Mouse (Mus musculus) liver, adult 2 months (tissue): ENCODE measurements around the gene Plagl1.

Source experiments
- CTCF ChIP-seq: fragments of 200-500 bp; IDR thresholded peaks from 2 replicates; pipeline ENCODE4 v1.5.1; 2011; ENCODE audit warnings: low read depth, low read length, control low read depth
- POLR2A ChIP-seq: fragments of 200-500 bp; IDR thresholded peaks from 2 replicates; pipeline ENCODE4 v1.6.1; 2011; ENCODE audit warnings: low read length, control low read depth; ENCODE audit not compliant: insufficient read depth; ENCODE audit errors: extremely low read depth

DNA sequence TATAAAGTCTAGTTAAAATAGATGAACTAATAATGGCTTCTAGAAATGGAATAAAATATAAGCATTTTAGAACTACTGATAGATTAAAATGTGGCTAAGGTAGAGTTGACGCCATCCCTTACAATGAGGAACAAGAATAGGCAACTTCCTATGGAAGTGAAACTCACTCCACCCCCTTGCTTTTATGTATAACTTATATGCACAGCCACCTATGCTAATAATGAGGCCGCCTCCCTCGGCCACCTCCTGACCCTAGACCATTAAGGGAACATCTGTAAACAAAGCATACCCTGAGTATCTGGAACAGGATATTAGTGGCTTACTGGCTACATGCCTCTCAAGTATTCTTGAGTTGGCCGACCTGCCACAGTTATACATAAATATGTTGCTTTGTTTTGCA is 43.5 kb downstream of the Plagl1 start:
- TF ChIP-seq CTCF (no peak), POLR2A (no peak)
